Mouse (Mus musculus): ENCODE measurements around the gene Plin5. TPM values are rescaled to one million over a fixed set of nuclear protein-coding genes. Genes with fewer than 3 reads are reported as not detected.

Gene Plin5
- polyA plus RNA-seq, 1 experiment from 2014 or later = 57.3 TPM

DNA sequence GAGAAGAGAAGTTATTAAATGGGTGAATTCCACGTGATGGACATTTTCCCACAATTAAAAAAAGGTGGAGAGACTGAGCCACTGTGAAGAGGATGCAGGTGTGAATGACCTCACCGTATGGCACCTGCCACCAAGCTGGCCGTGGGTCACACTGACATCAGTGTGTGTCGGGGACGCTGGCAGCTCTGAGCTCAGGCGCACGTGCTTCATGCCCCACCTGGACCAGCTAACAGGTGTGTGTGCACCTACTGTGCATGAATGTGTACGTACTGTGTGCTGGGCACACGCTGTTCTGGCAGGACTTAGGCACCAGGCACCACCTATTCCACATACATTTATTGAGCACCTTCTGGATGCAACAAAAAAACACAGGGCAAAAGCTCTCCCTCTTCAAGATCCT is 27.1 kb upstream of the Plin5 start:
- Histone ChIP-seq H3K27ac (ENCODE audit: low read depth) (no peak overlapping the region), H3K4me1 (ENCODE audit: insufficient read depth) (peaks cover 23% of the 10 kb centered on the region), H3K4me3 (ENCODE audit: low read depth, low read length) (no peak overlapping the region), H3K27me3 (ENCODE audit: insufficient read depth, low read length) (peaks cover 70% of the 10 kb centered on the region), H3K36me3 (replicated peaks; ENCODE audit: insufficient read depth, low read length) (no peaks in the 10 kb centered on the region), H3K9ac (replicated peaks) (no peak overlapping the region), H3K4me2 (ENCODE audit: low read depth, low read length) (no peak overlapping the region), H3K9me3 (ENCODE audit: low read length) (no peaks in the 10 kb centered on the region)
- no peak for DNase-seq
- ATAC-seq = no peak
- TF ChIP-seq CTCF (IDR thresholded peaks at IDR 0.05; ENCODE audit: low read depth) = no peak
- WGBS (ENCODE audit: insufficient replicate concordance) = 65% methylated on average over 9 of the region's 9 CpGs

- H3K4me1 ChIP-seq (ENCODE audit: insufficient read depth) = peaks cover 21% of the 10 kb centered on the region
- H3K27ac ChIP-seq (ENCODE audit: low read depth) = no peak overlapping the region
- TF ChIP-seq CTCF (IDR thresholded peaks at IDR 0.05; ENCODE audit: low read depth) (no peak), EP300 (IDR thresholded peaks at IDR 0.05; ENCODE audit: low read depth) (no peak)
- no peaks in the 10 kb centered on the region for H3K9me3 ChIP-seq (ENCODE audit: low read length)
- H3K27me3 ChIP-seq (ENCODE audit: insufficient read depth, low read length) = peaks cover 63% of the 10 kb centered on the region
- ATAC-seq = no peak
- 0 out of 2 replicates have a peak overlapping the region, but pooled peaks have one; percentile 10 for H3K4me3 ChIP-seq (ENCODE audit: low read depth, low read length)
- WGBS (ENCODE audit: insufficient replicate concordance) = 3% methylated on average over 41 of the region's 47 CpGs
- H3K36me3 ChIP-seq (replicated peaks; ENCODE audit: insufficient read depth, low read length) = no peaks in the 10 kb centered on the region
- peak overlapping the region; percentile 58 for H3K4me2 ChIP-seq (ENCODE audit: low read depth, low read length)
- DNase-seq = no peak
- H3K9ac ChIP-seq (replicated peaks) = no peak overlapping the region
These were observed 24.6 kb upstream of the Plin5 start for GRCm38 (mm10) chr17:56141702-56142605.

- TF ChIP-seq EP300 (IDR thresholded peaks at IDR 0.05; ENCODE audit: low read depth) (no peak), CTCF (IDR thresholded peaks at IDR 0.05; ENCODE audit: low read depth) (no peak)
- peak; percentile 60 for DNase-seq
- H3K27ac ChIP-seq (ENCODE audit: low read depth) = no peak within 1 kb of the TSS
- ATAC-seq = peak; percentile 40
- peaks cover 22% of the 10 kb centered on the region for H3K4me1 ChIP-seq (ENCODE audit: insufficient read depth)
- 2% methylated on average over 63 of the region's 79 CpGs for WGBS (ENCODE audit: insufficient replicate concordance)
- H3K4me2 ChIP-seq (ENCODE audit: low read depth, low read length) = peak within 1 kb of the TSS; percentile 88
- H3K36me3 ChIP-seq (replicated peaks; ENCODE audit: insufficient read depth, low read length) = no peaks in the 10 kb centered on the region
- H3K9ac ChIP-seq (replicated peaks) = peak within 1 kb of the TSS; percentile 21; the same call in 1 of the 2 replicates
- peak within 1 kb of the TSS; percentile 49 for H3K4me3 ChIP-seq (ENCODE audit: low read depth, low read length)
- H3K9me3 ChIP-seq (ENCODE audit: low read length) = no peaks in the 10 kb centered on the region
- peaks cover 58% of the 10 kb centered on the region for H3K27me3 ChIP-seq (ENCODE audit: insufficient read depth, low read length)
These were observed 22.6 kb upstream of the Plin5 start, which contains the start of gene Sema6b for GRCm38 (mm10) chr17:56139858-56140595. Gene Sema6b (minus strand): TSS chr17:56140343.

DNA sequence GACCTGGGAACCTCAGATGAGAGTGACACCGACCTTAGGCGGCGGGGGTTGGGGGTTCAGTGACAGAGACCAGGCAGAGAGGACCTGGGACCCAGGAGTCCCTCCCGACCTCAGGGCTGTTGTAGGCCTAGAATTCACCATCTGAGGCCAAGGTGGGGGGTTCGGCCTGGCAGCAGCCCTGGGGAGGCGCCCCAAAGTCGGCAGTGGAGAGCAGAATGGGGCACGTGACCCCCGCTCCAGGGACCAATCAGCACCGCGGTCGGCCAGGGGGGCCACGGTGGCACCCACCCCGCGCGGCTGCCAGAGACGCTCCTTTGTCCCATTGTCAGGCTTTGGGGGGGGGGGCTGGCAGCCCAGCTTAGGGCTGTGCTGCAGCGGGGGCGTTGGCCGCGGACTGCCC is 22.0 kb upstream of the Plin5 start:
- Histone ChIP-seq H3K4me1 (ENCODE audit: insufficient read depth) (peaks cover 29% of the 10 kb centered on the region), H3K9me3 (ENCODE audit: low read length) (no peaks in the 10 kb centered on the region), H3K4me3 (ENCODE audit: low read depth, low read length) (peak overlapping the region; percentile 49), H3K27me3 (ENCODE audit: insufficient read depth, low read length) (peaks cover 58% of the 10 kb centered on the region), H3K9ac (replicated peaks) (peak overlapping the region; percentile 21; the same call in 1 of the 2 replicates), H3K27ac (ENCODE audit: low read depth) (no peak overlapping the region), H3K36me3 (replicated peaks; ENCODE audit: insufficient read depth, low read length) (no peaks in the 10 kb centered on the region), H3K4me2 (ENCODE audit: low read depth, low read length) (peak overlapping the region; percentile 88)
- TF ChIP-seq CTCF (IDR thresholded peaks at IDR 0.05; ENCODE audit: low read depth) = no peak
- TF ChIP-seq EP300 (IDR thresholded peaks at IDR 0.05; ENCODE audit: low read depth) = no peak
- WGBS (ENCODE audit: insufficient replicate concordance) = 14% methylated on average over 15 of the region's 21 CpGs
- DNase-seq = no peak
- ATAC-seq = no peak

DNA sequence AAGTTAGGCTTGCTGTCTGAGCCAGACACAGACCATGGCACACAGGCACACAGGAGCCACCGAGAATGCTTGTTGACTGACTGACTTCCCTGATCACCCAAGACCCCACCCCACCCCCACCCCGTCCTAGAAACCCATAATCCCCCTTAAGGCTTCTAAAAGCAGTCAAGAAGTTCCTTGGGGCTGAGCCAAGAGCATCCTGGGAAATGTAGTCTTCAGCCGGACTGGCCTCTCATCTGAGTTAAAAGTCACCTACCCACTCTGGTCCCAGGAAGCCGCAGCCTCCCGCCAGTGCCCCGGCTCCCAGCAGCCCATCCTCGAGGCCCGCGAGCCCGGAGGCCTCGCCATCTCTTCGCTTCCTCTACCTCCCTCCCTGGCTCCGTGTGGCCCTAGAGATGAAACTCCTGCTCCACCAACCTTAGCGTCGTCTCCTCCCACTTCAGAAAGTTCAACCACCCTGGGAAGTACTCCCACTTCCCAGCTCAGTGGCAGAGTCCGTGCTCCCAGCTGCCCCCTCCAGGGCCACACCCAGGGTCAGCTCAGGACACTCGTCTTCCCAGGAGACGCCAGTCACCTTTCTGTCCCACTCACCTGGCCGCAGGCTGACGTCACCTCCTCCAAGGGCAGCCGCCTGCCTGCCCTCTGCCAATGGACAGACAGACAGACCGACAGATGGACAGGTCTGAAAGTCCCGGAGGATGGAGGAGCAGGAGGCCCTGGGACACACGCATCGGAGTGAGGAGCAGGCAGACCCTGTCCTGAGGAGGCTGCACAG is 20.6 kb upstream of the Plin5 start:
- H3K4me1 ChIP-seq (ENCODE audit: insufficient read depth) = peaks cover 42% of the 10 kb centered on the region
- DNase-seq (no peak), ATAC-seq (no peak)
- H3K4me3 ChIP-seq (ENCODE audit: low read depth, low read length) = no peak overlapping the region
- 41% methylated on average over 25 of the region's 25 CpGs for WGBS (ENCODE audit: insufficient replicate concordance)
- no peak overlapping the region for H3K27ac ChIP-seq (ENCODE audit: low read depth)
- no peak overlapping the region for H3K9ac ChIP-seq (replicated peaks)
- TF ChIP-seq EP300 (IDR thresholded peaks at IDR 0.05; ENCODE audit: low read depth) (no peak), CTCF (IDR thresholded peaks at IDR 0.05; ENCODE audit: low read depth) (no peak)
- no peak overlapping the region for H3K4me2 ChIP-seq (ENCODE audit: low read depth, low read length)
- no peaks in the 10 kb centered on the region for H3K9me3 ChIP-seq (ENCODE audit: low read length)
- H3K27me3 ChIP-seq (ENCODE audit: insufficient read depth, low read length) = peaks cover 48% of the 10 kb centered on the region
- H3K36me3 ChIP-seq (replicated peaks; ENCODE audit: insufficient read depth, low read length) = no peaks in the 10 kb centered on the region

Data from liver, postnatal 0 days (tissue).